8 mouse cellular contexts compared by ENCODE assay signal in genomic region chr2:180963956-180964355, GRCm38 (mm10). TPM values are rescaled to one million over a fixed set of nuclear protein-coding genes. Genes with fewer than 3 reads are reported as not detected.
DNase-seq lines count a peak whose midpoint lies in the region; TF ChIP-seq lines count a peak whose summit lies in the region.
"Had no signal": no experiment of that assay in that cellular context is flagged by ENCODE, and none has a peak within 500 bp of the region (broad histone marks: within the 10 kb centered on the region; RNA-seq: fewer than 3 reads in every experiment).

No protein-coding gene starts in this region.

- WGBS in small intestine, adult 2 months: 2% methylated on average over 5 of the region's 5 CpGs

- H3K4me3 ChIP-seq in CH12.LX (replicated peaks in 1 of 3; ENCODE audit: low read depth in 2 of 3, low read length in 2 of 3, poor library complexity in 1 of 3): no peak overlapping the region
- no peak overlapping the region for H3K4me3 ChIP-seq in small intestine, adult 2 months (ENCODE audit: low read depth, low read length)

- DNase-seq in CH12.LX (ENCODE audit: extremely low read depth): peak; percentile 61
- DNase-seq in adrenal gland, adult 18-20 months (ENCODE audit: low spot score in 2 of 2): peak; percentile 67 to 78
- peak; percentile 89 for DNase-seq in embryo, embryonic 10.5 days (ENCODE audit: low spot score)
- peak; percentile 61 to 87 for DNase-seq in heart, adult 18-20 months
- DNase-seq in kidney, postnatal 4 days: peak; percentile 85 to 89
- DNase-seq in lung, postnatal 25 days (ENCODE audit: low spot score): peak; percentile 77

- peak; percentile 53 for TF ChIP-seq RAD21 in CH12.LX (IDR thresholded peaks at IDR 0.05; ENCODE audit: low read depth, low read length)

- peaks cover 18% of the 10 kb centered on the region for H3K79me2 ChIP-seq in CH12.LX (replicated peaks; ENCODE audit: control insufficient read depth, extremely low read depth, insufficient read depth, poor library complexity, severe bottlenecking)

- no peak overlapping the region for H3K27ac ChIP-seq in CH12.LX (ENCODE audit: insufficient read depth, low read depth)
- peak overlapping the region; percentile 62 for H3K27ac ChIP-seq in small intestine, adult 2 months (ENCODE audit: insufficient read depth, low read depth, low read length)

- no peak overlapping the region for H3K9ac ChIP-seq in CH12.LX (ENCODE audit: insufficient read depth, low read depth)

- no peak for TF ChIP-seq EP300 in CH12.LX (IDR thresholded peaks at IDR 0.05; ENCODE audit: low read length)

- H3K27me3 ChIP-seq in CH12.LX (replicated peaks): peaks cover 42% of the 10 kb centered on the region
- H3K27me3 ChIP-seq in small intestine, adult 2 months (ENCODE audit: control insufficient read depth, insufficient read depth, low read length): no peaks in the 10 kb centered on the region

- H3K4me2 ChIP-seq in CH12.LX (ENCODE audit: insufficient read depth, low read depth, poor library complexity, severe bottlenecking): no peak overlapping the region

- no peaks in the 10 kb centered on the region for H3K9me3 ChIP-seq in CH12.LX (replicated peaks; ENCODE audit: low read length)

- H3K4me1 ChIP-seq in CH12.LX (ENCODE audit: control insufficient read depth in 1 of 2, insufficient read depth in 2 of 2): peaks cover 3 to 20% of the 10 kb centered on the region in 2 experiments; a peak in 3 of 4 replicates
- peaks cover 23% of the 10 kb centered on the region; the same call in 1 of the 2 replicates for H3K4me1 ChIP-seq in small intestine, adult 2 months (ENCODE audit: control insufficient read depth, insufficient read depth, insufficient read length, low read length)

- peaks cover 0 to 3% of the 10 kb centered on the region in 2 experiments for H3K36me3 ChIP-seq in CH12.LX (replicated peaks in 1 of 2; ENCODE audit: control insufficient read depth in 1 of 2, insufficient read depth in 1 of 2, low read length in 1 of 2)
- H3K36me3 ChIP-seq in small intestine, adult 2 months (ENCODE audit: control insufficient read depth, insufficient read depth, low read length): no peaks in the 10 kb centered on the region

- TF ChIP-seq POLR2A in CH12.LX (IDR thresholded peaks at IDR 0.05; ENCODE audit: low read depth, low read length): no peak
- TF ChIP-seq POLR2A in small intestine, adult 2 months (IDR thresholded peaks at IDR 0.05; ENCODE audit: low read depth, low read length): no peak

- dilution Hi-C loops in CH12.LX (cut with MboI; ENCODE audit: extremely low pct_ligation_motif_present, extremely low pct_unique_long_range_greater_than_20kb, low sequenced_read_pairs): no loop called here

- TF ChIP-seq CTCF in CH12.LX (conservative IDR thresholded peaks at IDR 0.05 in 1 of 2, IDR thresholded peaks at IDR 0.05 in 1 of 2; ENCODE audit: low read depth in 2 of 2, low read length in 2 of 2): peak; percentile 79 to 86
- peak; percentile 97; the same call in 1 of the 2 replicates for TF ChIP-seq CTCF in small intestine, adult 2 months (IDR thresholded peaks at IDR 0.05; ENCODE audit: extremely low read depth, insufficient read length, insufficient replicate concordance, low read depth, low read length)

- in situ Hi-C loops in CH12.LX (cut with MboI; ENCODE audit: low pct_ligation_motif_present, low pct_unique_long_range_greater_than_20kb, low sequenced_read_pairs): no loop called here

TF ChIP-seq in CH12.LX, 34 proteins besides CTCF, POLR2A, EP300 and RAD21:
- no peak for TF ChIP-seq POLR2AphosphoS2 (IDR thresholded peaks at IDR 0.05; ENCODE audit: low read depth, low read length)
- no peak for TF ChIP-seq MAX (IDR thresholded peaks at IDR 0.05; ENCODE audit: low read length)
- TF ChIP-seq ZNF384 (IDR thresholded peaks at IDR 0.05; ENCODE audit: low read depth, low read length): no peak
- peak; percentile 79 for TF ChIP-seq SMC3 (IDR thresholded peaks at IDR 0.05; ENCODE audit: low read depth, low read length)

RNA-seq across cellular contexts. Expression of gene Arfgap1, which starts 3.1 kb away (rescaled TPM):
- total RNA-seq in CH12.LX (2012; rRNA removed): 32.4 and 40.4 TPM in 2 replicates
- 21.3 and 28.2 TPM in 2 replicates for total RNA-seq in CH12.LX (2014; rRNA removed)
- 37.5 and 40.0 TPM in 2 replicates for polyA plus RNA-seq in CH12.LX (2012; ENCODE audit: insufficient read length, low read depth)
- 10 to 100 TPM; 48.1 to 53.3 TPM for total RNA-seq in adrenal gland, adult 18-20 months (2021)
- total RNA-seq in heart, adult 18-20 months (2021): 10 to 100 TPM; 27.3 to 30.2 TPM
- polyA plus RNA-seq in small intestine, adult 2 months (2012; rRNA removed): 30.2 and 47.9 TPM in 2 replicates

RNA-seq across cellular contexts. Expression of gene Nkain4, which starts 9.5 kb away (rescaled TPM):
- total RNA-seq in CH12.LX (2012; rRNA removed) (not detected in 2 replicates), CH12.LX (2014; rRNA removed) (not detected in 2 replicates)
- polyA plus RNA-seq in CH12.LX (2012; ENCODE audit: insufficient read length, low read depth): not detected in 2 replicates
- 10 to 100 TPM in 1 of 2 experiments, 1 to 10 TPM in 1; 6.8 to 11.8 TPM for total RNA-seq in adrenal gland, adult 18-20 months (2021)
- 1 to 10 TPM; 5.4 to 9.0 TPM for total RNA-seq in heart, adult 18-20 months (2021)
- polyA plus RNA-seq in small intestine, adult 2 months (2012; rRNA removed): 2.1 and 4.8 TPM in 2 replicates

RNA-seq across cellular contexts. Expression of gene Col20a1, which starts 22.4 kb away (rescaled TPM):
- total RNA-seq in CH12.LX (2012; rRNA removed) (0.42 and 0.68 TPM in 2 replicates), CH12.LX (2014; rRNA removed) (0.52 and 0.61 TPM in 2 replicates)
- polyA plus RNA-seq in CH12.LX (2012; ENCODE audit: insufficient read length, low read depth): 1.3 and 2.2 TPM in 2 replicates
- total RNA-seq in adrenal gland, adult 18-20 months (2021): 1 to 10 TPM; 2.3 to 2.8 TPM
- under 1 TPM; 0.37 to 0.46 TPM for total RNA-seq in heart, adult 18-20 months (2021)
- polyA plus RNA-seq in small intestine, adult 2 months (2012; rRNA removed): 1.5 and 2.9 TPM in 2 replicates

RNA-seq across cellular contexts. Expression of gene Birc7, which starts 35.1 kb away (rescaled TPM):
- total RNA-seq in CH12.LX (2012; rRNA removed): not detected in 2 replicates
- not detected in 2 replicates for total RNA-seq in CH12.LX (2014; rRNA removed)
- polyA plus RNA-seq in CH12.LX (2012; ENCODE audit: insufficient read length, low read depth): not detected in 2 replicates
- total RNA-seq in adrenal gland, adult 18-20 months (2021): not detected
- not detected for total RNA-seq in heart, adult 18-20 months (2021)
- polyA plus RNA-seq in small intestine, adult 2 months (2012; rRNA removed): not detected in 2 replicates
- polyA plus RNA-seq: liver, embryonic 16.5 days had no signal

RNA-seq across cellular contexts. Expression of gene Ythdf1, which starts 43.2 kb away (rescaled TPM):
- total RNA-seq in CH12.LX (2012; rRNA removed) (27.5 and 33.1 TPM in 2 replicates), CH12.LX (2014; rRNA removed) (40.7 and 42.5 TPM in 2 replicates)
- 57.4 and 67.0 TPM in 2 replicates for polyA plus RNA-seq in CH12.LX (2012; ENCODE audit: insufficient read length, low read depth)
- 10 to 100 TPM; 48.5 to 51.9 TPM for total RNA-seq in adrenal gland, adult 18-20 months (2021)
- 10 to 100 TPM; 33.2 to 33.3 TPM for total RNA-seq in heart, adult 18-20 months (2021)
- 7.0 and 12.0 TPM in 2 replicates for polyA plus RNA-seq in small intestine, adult 2 months (2012; rRNA removed)

Comparison
In these comparisons a context has a peak if more than half of its experiments do, and no peak if none do; other contexts are left out.
1. RNA of gene Nkain4, which starts 9.5 kb away (total RNA-seq): 6.8 to 11.8 TPM in adrenal gland, adult 18-20 months and 5.4 to 9.0 TPM in heart, adult 18-20 months; not detected in CH12.LX; every median in the first group is over 4 times any median in the second.
2. Peak in every context shown above with its lines, with median percentiles within 50 percentile points of each other: DNase-seq.